Mouse (Mus musculus) liver, embryonic 11.5 days (tissue): ENCODE results near the gene Map1s. TPM values are rescaled to one million over a fixed set of nuclear protein-coding genes. Genes with fewer than 3 reads are reported as not detected.

Experiments
- ATAC-seq: fragments of 200-750 bp; cut with Nextera tagmentation; replicated peaks from 2 replicates; pipeline ENCODE4 v1.8.0; 2017; ENCODE audit warnings: moderate number of reproducible peaks, mild to moderate bottlenecking, moderate TSS enrichment, moderate library complexity; ENCODE audit not compliant: low FRiP score
- DNase-seq: peaks from one replicate; pipeline ENCODE4 v3.0.0-alpha.2; 2017; ENCODE audit warnings: low spot score
- H3K27ac ChIP-seq: fragments of 300-500 bp; sonication (generic); 2 replicates; pipeline ENCODE4 v1.5.1; 2014; ENCODE audit warnings: mild to moderate bottlenecking, low read depth, low read length, control low read depth
- H3K27me3 ChIP-seq: fragments of 300-500 bp; sonication (generic); replicated peaks from 2 replicates; pipeline ENCODE4 v1.6.1; 2014; ENCODE audit warnings: low read length, mixed read lengths; ENCODE audit not compliant: control insufficient read depth, insufficient read depth
- H3K36me3 ChIP-seq: fragments of 300-500 bp; sonication (generic); 2 replicates; pipeline ENCODE4 v1.6.1; 2014; ENCODE audit warnings: mild to moderate bottlenecking, low read length, moderate library complexity, mixed read lengths; ENCODE audit not compliant: control insufficient read depth, insufficient read depth
- H3K4me1 ChIP-seq: fragments of 300-500 bp; sonication (generic); replicated peaks from 2 replicates; pipeline ENCODE4 v1.6.1; 2014; ENCODE audit warnings: low read length, mixed read lengths; ENCODE audit not compliant: control insufficient read depth, insufficient read depth
- H3K4me2 ChIP-seq: fragments of 300-500 bp; sonication (generic); 2 replicates; pipeline ENCODE4 v1.6.1; 2014; ENCODE audit warnings: mild to moderate bottlenecking, control low read depth, moderate library complexity
- H3K4me3 ChIP-seq: fragments of 300-500 bp; sonication (generic); 2 replicates; pipeline ENCODE4 v1.5.1; 2014; ENCODE audit warnings: low read depth, low read length, control low read depth
- H3K9ac ChIP-seq: fragments of 300-500 bp; sonication (generic); 2 replicates; pipeline ENCODE4 v1.6.1; 2014; ENCODE audit warnings: low read depth, low read length, control low read depth
- H3K9me3 ChIP-seq: fragments of 300-500 bp; sonication (generic); 2 replicates; pipeline ENCODE4 v1.6.1; 2016; ENCODE audit warnings: low read length, inconsistent platforms, mixed read lengths; ENCODE audit not compliant: control insufficient read depth
- WGBS: fragments of 180-500 bp; shearing (Covaris S2); extraction: QIAGEN DNeasy Blood & Tissue Kit; methylation state at CpG from one replicate; pipeline ENCODE4 v1.1.7; 2014; 5-methylcytosine and 5-hydroxymethylcytosine counted together
- polyA plus RNA-seq: library from polyadenylated mRNA; unstranded; fragments of >200 nt; fragmentation: Nextera tagmentation; extraction: Ambion mirVana; gene quantifications from 2 replicates; pipeline ENCODE4 v1.2.1, GENCODE M21; 2014

Gene Map1s
- polyA plus RNA-seq, 1 experiment from 2014 or later, result 49.0 TPM

DNA sequence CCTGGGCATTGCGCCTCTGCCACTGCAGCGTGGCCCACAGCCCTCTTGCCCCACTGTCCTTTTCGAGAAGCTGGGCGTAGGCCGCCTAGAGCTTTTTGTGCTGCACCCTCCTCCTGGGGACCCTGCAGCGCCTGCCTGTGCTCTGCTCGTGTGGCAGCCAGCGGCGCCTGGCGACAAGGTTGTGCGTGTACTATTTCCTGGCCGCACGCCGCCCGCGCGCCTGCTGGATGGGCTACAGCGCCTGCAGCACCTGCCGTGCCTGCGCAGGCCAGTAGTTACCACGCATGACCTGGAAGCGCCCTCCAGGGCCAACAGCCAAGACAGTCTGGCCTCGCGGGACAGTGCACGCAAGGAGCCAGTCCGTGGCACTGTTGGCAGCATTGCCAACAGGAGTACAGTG, 7.8 kb downstream of the Map1s start:
- Histone ChIP-seq H3K9ac (no peak overlapping the region), H3K36me3 (peaks cover 57% of the 10 kb centered on the region), H3K4me3 (no peak overlapping the region), H3K9me3 (no peaks in the 10 kb centered on the region), H3K27ac (no peak overlapping the region), H3K4me1 (no peaks in the 10 kb centered on the region), H3K4me2 (no peak overlapping the region), H3K27me3 (no peaks in the 10 kb centered on the region)
- ATAC-seq (no peak), DNase-seq (no peak)
- 94% methylated on average over 26 of the region's 26 CpGs for WGBS

DNA sequence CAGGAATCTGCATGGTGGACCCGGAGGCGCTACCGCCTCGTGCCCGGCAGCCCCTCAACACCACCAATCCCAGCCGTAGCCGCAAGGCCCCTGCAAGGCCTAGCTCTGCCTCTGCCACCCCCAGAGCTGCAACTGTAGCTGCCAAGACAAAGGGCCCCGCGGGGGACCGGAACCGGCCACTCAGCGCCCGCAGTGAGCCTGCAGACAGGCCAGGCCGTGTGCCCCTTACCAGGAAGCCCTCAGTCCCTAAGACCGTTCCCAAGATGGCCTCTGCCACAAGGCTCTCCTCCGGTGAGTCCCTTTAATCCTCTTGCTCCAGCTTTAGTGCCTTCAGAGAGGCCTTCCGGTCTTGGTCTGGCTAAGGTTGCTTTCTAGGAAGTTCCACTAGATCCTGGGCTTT, 9.0 kb downstream of the Map1s start:
- ATAC-seq, result no peak
- 93% methylated on average over 17 of the region's 17 CpGs for WGBS

GRCm38 (mm10) chr8:70920049-70920922, 14.6 kb downstream of the Map1s start:
- Histone ChIP-seq H3K4me2 (no peak overlapping the region), H3K27ac (no peak overlapping the region), H3K9me3 (no peaks in the 10 kb centered on the region), H3K4me1 (no peaks in the 10 kb centered on the region), H3K9ac (no peak overlapping the region), H3K27me3 (no peaks in the 10 kb centered on the region), H3K36me3 (peaks cover 25% of the 10 kb centered on the region), H3K4me3 (no peak overlapping the region)
- ATAC-seq (no peak), DNase-seq (no peak)
- WGBS, result 87% methylated on average over 9 of the region's 9 CpGs

More for the DNA sequence above, 9.0 kb downstream of the Map1s start:
- H3K9me3 ChIP-seq, result no peaks in the 10 kb centered on the region
- H3K4me1 ChIP-seq, result no peaks in the 10 kb centered on the region
- peaks cover 63% of the 10 kb centered on the region for H3K36me3 ChIP-seq
- no peak overlapping the region for H3K9ac ChIP-seq
- H3K27me3 ChIP-seq, result no peaks in the 10 kb centered on the region
- no peak overlapping the region for H3K4me2 ChIP-seq
- H3K4me3 ChIP-seq, result no peak overlapping the region
- no peak for DNase-seq
- H3K27ac ChIP-seq, result no peak overlapping the region

DNA sequence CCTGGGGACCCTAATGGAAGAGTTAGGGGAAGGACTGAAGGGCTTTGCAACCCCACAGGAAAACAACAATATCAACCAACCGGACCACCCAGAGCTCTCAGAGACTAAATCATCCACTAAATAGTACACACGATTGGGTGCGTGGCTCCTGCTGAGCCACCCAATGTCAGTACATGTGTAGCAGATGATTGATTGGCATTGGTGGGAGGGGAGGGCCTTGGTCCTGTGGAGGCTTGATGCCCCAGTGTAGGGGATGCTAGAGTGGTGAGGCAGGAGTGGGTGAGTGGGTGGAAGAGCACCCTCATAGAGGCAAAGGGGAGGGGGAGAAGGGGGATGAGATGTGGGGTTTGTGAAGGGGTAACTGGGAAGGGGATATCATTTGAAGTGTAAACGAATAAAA, 18.4 kb downstream of the Map1s start:
- Histone ChIP-seq H3K9me3 (no peaks in the 10 kb centered on the region), H3K27ac (no peak overlapping the region), H3K27me3 (no peaks in the 10 kb centered on the region), H3K4me2 (no peak overlapping the region), H3K9ac (no peak overlapping the region), H3K4me3 (no peak overlapping the region), H3K4me1 (no peaks in the 10 kb centered on the region), H3K36me3 (peaks cover 3% of the 10 kb centered on the region; the same call in 1 of the 2 replicates)
- WGBS, result 87% methylated on average over 4 of the region's 4 CpGs
- DNase-seq, result no peak
- no peak for ATAC-seq

- no peak for DNase-seq
- H3K27ac ChIP-seq, result no peak overlapping the region
- whole genome bisulfite sequencing, result 88% methylated on average over 4 of the region's 4 CpGs
- no peak overlapping the region for H3K4me2 ChIP-seq
- H3K4me1 ChIP-seq, result no peaks in the 10 kb centered on the region
- no peak overlapping the region for H3K4me3 ChIP-seq
- no peak for ATAC-seq
- H3K36me3 ChIP-seq, result no peaks in the 10 kb centered on the region
- no peaks in the 10 kb centered on the region for H3K27me3 ChIP-seq
- H3K9me3 ChIP-seq, result no peaks in the 10 kb centered on the region
- H3K9ac ChIP-seq, result no peak overlapping the region
These were observed 20.0 kb downstream of the Map1s start for GRCm38 (mm10) chr8:70925754-70926153.

DNA sequence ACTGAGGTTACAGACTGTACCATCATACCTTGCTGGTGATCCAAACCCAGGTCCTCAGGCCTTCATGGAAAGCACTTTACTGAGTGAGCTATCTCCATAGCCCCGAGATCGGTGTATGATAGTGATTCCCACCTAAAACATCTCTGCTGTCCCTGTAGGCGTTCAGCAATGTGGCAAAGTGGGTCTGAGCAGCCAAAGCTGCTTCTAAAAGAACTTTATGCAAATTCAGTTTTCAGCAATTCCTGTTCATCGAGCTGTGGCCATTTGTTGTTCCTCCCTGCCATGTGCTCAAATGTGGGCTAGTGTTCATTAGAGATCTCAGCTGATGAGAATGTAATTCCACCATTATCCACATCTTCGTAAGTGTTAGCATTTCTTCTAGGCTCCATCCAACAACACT, 20.7 kb downstream of the Map1s start:
- Histone ChIP-seq H3K27ac (no peak overlapping the region), H3K27me3 (no peaks in the 10 kb centered on the region), H3K9me3 (no peaks in the 10 kb centered on the region), H3K4me2 (no peak overlapping the region), H3K4me3 (no peak overlapping the region), H3K9ac (no peak overlapping the region), H3K36me3 (no peaks in the 10 kb centered on the region), H3K4me1 (no peaks in the 10 kb centered on the region)
- WGBS, result 81% methylated on average over 5 of the region's 5 CpGs
- ATAC-seq, result no peak
- no peak for DNase-seq

- Histone ChIP-seq H3K4me2 (no peak overlapping the region), H3K9ac (no peak overlapping the region), H3K27ac (no peak overlapping the region), H3K27me3 (no peaks in the 10 kb centered on the region), H3K36me3 (no peaks in the 10 kb centered on the region), H3K4me3 (no peak overlapping the region), H3K9me3 (no peaks in the 10 kb centered on the region), H3K4me1 (no peaks in the 10 kb centered on the region)
- 86% methylated on average over 3 of the region's 3 CpGs for WGBS
- ATAC-seq (no peak), DNase-seq (no peak)
These were observed 22.4 kb downstream of the Map1s start for GRCm38 (mm10) chr8:70928096-70928495.

- ATAC-seq (no peak), DNase-seq (no peak)
- no peak overlapping the region for H3K4me2 ChIP-seq
- H3K27me3 ChIP-seq, result no peaks in the 10 kb centered on the region
- H3K27ac ChIP-seq, result no peak overlapping the region
- no peaks in the 10 kb centered on the region for H3K36me3 ChIP-seq
- no peak overlapping the region for H3K4me3 ChIP-seq
- H3K9ac ChIP-seq, result no peak overlapping the region
- H3K4me1 ChIP-seq, result no peaks in the 10 kb centered on the region
- 59% methylated on average over 5 of the region's 5 CpGs for WGBS
- no peaks in the 10 kb centered on the region for H3K9me3 ChIP-seq
These were observed 23.1 kb downstream of the Map1s start for GRCm38 (mm10) chr8:70928778-70929322.

DNA sequence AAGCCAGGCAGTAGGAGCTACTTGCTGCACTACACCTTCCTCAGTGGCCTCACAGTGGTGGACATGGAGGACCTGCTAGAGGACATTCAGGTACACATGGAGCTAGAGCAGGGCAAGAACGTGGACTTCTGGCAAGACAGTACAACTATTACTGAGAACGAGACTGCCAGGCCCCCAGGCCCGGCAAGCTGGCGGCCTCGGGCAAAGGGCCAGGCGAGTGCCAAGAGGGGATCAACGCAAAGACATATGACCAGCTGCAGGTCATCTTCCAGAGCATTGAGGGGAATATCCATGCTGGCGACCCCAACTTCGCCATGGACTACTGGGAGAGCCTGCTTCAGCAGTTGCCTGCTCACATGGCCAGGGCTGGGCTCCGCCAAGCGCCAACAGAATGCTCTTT, 26.0 kb downstream of the Map1s start:
- H3K27ac ChIP-seq, result no peak overlapping the region
- H3K36me3 ChIP-seq, result no peaks in the 10 kb centered on the region
- no peaks in the 10 kb centered on the region for H3K9me3 ChIP-seq
- DNase-seq (no peak), ATAC-seq (no peak)
- H3K9ac ChIP-seq, result no peak overlapping the region
- no peaks in the 10 kb centered on the region for H3K4me1 ChIP-seq
- WGBS, result 90% methylated on average over 11 of the region's 11 CpGs
- H3K27me3 ChIP-seq, result no peaks in the 10 kb centered on the region
- H3K4me2 ChIP-seq, result no peak overlapping the region
- no peak overlapping the region for H3K4me3 ChIP-seq
